Mouse (Mus musculus) liver, adult (tissue): ENCODE data around the gene Fam98c.

Source experiments
- GATA4 ChIP-seq: IDR thresholded peaks from 2 replicates; pipeline ENCODE4 v1.6.1; 2014; ENCODE audit warnings: mild to moderate bottlenecking, low read length; ENCODE audit not compliant: insufficient replicate concordance

The Fam98c gene

DNA sequence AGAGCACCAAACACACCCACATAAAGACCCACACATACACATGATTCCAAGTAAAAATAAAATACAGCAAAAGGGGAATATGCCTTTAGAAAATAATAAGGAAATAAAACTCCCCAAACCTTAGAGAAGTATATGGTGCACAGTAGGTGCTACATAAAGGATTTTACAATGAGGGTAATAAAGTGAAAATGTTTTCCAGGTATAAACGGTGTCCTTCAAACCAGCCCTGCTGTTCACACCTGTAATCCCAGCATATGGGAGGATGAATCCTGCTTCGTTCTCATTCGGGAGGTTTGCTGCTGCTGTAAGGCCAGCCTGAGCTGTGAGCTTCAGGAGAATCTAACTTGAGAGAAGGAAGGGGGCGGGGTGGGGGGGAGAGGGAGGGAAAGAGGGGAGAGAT, 21.8 kb downstream of the Fam98c start:
- TF ChIP-seq GATA4 = no peak

DNA sequence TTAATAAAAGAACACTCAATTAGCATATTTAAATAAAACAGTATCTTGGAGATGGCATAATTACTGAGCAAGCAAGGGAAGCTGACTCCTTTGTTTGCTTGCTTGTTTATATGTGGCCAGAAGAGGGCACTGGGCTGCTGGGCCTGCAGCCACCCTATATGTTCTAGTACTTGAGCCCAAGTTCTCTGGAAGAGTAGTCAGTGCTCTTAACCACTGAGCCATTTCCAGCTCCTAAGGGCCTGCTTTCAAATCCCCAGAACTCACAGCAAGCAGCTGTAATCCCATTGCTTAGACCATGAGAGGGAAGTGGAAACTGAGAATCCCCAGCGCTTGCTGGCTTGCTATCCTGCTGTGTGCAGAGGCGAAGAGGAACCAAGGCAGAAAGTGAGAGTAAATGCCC, 27.3 kb downstream of the Fam98c start:
- no peak for TF ChIP-seq GATA4

DNA sequence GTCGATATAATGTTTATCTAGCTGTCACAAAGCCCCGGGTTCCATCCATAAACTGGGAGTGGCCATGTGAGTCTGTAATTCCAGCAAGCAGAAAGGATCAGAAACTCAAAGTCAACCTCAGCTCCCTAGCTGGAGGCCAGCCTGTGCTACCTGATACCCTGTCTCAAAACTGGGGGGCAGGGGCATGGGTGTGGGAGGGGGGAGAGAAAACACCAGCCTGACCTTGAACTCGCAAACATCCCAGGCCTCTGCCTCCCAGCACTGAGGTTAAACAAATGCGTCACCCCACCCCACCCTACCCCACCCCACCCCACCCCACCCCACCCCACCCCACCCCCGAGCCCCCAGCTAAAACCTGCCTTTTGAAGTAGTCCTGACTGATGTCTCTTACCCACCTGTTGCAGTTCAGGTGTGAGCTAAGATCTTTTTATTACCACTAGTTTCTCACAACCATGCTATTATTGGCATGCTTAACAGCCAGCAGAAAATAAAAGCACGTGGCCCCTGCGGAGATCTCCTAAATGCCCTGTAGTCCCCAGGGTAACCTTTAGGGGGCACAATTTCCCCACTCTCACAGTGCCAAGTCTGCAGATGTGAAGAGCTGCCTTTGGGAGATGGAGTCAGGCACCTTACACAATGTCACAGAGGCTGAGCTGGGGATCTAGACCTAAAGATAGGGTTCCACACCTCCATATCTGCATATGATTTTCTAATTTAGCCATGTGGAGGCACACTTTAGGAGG, 29.7 kb downstream of the Fam98c start:
- no peak for TF ChIP-seq GATA4

DNA sequence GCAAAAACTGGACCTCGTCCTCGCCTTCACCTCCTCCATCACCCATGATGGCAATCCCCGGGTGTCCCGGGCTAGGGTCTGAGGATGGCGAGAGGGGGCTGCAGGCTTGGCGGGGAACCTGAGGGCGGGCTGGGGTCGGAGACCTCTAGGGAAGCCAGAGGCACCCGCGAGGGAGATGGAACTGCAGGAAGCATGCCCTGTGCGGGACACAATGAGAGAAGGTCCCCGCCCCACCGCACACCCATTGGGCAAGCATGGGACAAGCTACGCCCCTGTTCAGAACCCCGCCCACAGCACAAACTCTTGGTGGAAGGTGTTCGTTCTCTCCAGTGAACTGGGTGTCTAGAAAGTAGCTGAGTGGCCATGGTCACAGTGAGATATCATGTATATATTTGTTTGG, 31.1 kb downstream of the Fam98c start, which contains the start of gene Ryr1:
Gene Ryr1, minus strand, starts transcription at position 210 of the 400 bp plus-strand sequence.
- no peak for TF ChIP-seq GATA4

DNA sequence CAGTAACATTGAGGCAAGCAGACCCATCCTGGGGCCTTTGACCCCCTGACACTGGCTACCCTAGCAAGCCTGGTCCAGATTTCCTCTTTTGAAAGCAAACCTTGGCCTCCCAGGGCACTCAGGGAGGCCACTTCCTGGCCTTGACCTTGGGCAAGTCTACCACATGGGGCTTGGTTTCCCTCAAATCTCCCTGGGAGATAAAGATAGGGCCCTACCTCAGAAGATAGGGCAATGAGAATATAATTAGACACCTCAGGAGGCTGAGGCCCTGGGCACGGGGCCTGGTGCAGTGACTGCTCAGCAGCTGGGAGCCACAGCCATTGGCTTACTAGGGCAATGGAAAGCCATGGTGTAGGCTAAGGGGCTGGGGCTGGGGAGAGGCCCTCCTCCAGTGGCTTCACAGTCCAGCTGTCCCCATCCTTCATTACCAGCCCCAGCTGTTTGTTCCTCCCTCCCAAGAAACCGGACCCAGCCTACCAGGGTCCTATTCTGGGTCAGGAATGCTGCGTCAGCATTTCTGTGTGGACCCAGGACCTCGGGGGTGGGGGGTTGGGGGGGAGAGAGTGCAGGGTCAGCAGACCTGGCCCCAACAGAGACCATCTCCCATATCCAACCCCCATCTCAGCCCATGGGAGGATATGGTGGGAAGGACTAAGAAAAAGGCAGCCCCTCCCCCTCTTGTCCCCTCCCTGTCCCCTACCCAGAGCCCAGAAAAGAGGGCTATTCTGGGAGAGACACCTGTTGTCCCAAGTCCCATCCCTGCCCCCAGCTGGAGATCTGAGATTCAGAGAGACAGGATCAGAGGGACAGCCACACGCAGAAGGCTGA, 32.3 kb downstream of the Fam98c start:
- no peak for TF ChIP-seq GATA4

DNA sequence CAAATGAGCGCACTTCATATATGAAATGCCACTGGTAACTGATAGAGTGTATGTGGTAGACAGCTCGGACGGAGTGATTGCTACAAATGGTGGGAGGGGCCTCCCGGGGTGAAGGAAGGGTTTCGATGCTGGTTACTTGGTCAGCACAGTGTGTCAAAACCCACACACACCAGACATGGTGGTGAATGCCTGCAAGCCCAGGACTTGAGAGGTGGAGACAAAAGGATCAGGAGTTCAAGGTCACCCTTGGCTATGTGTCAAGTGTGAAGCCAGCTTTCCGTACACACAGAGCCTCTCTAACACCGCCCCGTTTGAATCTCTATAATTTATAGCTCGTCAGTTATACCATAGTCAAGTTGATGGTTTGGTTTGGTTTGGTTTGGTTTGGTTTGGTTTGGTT, 33.2 kb downstream of the Fam98c start:
- no peak for TF ChIP-seq GATA4

DNA sequence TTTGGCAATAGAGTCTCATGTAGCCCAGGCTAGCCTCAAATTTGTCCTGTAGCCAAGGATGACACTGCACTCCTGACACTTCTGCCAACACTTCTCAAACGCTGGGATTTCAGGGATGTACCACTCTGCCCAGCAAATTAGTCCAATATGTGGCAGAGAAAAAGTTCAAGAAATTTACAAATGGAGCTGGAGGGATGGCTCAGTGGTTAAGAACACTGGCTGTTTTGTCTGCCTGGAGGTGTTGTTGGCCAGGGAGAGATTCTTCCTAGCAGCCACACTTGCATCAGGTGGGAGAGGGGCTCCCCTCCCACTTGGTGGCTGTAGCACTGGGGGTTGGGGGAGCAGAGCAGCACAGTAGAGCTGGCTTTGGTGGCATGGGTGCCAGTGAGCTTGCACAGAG, 36.5 kb downstream of the Fam98c start:
- TF ChIP-seq GATA4 = no peak

DNA sequence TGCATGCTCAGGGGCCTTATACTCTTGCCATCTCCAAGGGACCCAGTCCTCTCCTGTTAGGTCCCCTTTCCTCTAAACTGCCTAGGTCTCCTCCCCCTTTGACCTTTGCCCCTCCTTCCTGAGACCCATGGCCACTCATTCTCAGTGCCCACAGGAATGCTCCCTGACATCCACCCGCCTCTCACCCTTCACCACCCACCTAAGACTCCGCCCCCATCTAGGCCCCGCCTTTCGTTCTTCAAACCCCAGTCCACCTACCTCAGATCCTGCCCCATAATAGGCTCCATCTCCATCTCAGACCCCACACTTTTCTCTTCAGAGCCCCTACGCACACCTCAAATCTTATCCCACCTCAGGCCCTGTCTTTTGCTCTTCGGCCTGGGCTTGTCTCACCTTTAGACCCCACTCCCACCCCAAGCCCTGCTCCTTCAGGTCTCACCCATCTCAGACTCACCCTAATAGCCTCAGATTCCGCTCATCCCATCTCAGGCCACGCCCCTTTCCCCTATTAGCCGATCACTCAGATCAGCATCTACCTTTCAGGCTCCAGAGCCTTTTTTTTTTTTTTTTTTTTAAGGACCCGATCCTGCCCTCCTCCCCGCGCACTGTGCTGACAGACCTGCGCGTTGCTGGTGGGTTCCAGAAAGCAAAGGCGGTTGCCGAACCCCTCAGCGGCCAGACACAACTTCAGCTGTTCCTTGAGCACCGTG, 37.7 kb downstream of the Fam98c start:
- no peak for TF ChIP-seq GATA4

DNA sequence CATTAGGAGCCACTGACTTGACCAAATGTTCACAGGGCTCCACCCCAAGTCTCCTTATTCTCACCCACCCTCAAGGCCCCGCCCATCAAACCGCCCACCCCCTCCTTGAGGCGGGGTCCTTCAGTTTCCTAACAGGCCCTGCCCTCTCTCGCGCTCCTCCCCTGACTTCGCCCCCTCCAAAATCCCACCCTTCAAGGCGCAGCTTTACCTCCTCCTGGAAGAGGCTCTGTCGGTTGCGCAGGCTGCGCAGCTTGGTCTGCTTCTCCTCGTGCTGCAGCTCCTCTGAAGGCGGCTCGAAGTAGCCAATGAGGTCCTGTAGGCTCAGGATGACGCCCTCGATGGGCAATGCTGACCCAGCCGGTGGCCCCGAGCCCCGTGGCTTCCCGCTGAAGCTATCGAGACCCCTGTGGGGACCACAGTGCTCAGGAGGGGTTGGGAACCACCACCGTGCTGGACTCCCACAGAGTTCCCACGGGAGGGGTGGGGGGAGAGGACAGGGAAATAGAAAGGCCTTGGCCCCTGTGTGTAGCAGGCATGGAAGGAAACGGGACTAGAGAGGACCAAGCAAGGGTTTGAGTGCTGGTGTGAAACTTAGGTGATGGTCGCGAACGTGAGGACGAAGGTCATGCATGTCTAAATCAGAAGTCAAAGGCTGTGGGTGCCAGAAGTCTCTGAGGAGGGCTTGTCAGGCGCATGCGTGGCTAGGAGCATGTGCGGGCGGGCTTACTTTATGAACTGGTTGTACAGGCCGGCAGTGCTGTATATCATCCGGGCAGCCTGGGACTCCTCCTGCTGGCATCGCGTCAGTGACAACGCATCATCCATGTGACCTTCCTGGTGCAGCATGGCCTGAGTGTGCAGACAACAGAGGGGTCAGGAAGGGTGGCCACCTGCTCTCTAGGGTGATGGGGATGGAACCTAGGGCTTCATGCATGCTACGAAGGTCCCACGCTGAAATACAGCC, 46.8 kb downstream of the Fam98c start:
- no peak for TF ChIP-seq GATA4
